Mouse (Mus musculus): ENCODE measurements around the gene Rcn3.

DNA sequence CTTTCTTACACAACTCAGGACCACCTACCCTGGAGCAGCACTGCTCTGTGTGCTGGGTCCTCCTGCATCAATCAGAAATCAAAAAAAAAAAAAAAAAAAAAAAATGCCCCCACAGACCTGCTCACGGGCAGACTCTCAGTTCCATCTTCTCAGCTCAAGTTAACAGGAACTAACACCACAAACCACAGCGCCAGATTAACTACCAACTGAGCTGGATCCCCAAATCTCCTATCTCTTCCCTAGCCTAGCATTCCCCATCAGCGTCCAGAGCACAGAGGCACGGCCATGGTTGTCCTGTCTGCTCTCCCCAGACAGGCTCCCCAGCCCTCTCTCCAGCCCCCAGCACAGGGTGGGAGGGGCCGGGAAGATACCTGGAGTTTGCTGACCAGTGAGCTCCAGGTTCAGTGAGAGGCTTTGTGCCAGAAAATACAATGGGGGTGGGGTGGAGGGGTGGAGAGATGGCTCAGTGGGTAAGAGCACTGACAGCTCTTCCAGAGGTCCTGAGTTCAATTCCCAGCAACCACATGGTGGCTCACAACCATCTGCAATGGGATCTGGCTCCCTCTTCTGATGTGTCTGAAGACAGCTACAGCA is 15.1 kb upstream of the Rcn3 start:
- TF ChIP-seq GATA1 (IDR thresholded peaks at IDR 0.05; ENCODE audit: borderline replicate concordance, low read length) = no peak
- no peak for TF ChIP-seq FLI1 (IDR thresholded peaks at IDR 0.05; ENCODE audit: low read length)

Data from megakaryocyte, embryonic 14.5 days (primary cell).